In genomic region chr19:53318143-53319132, GRCm38 (mm10) we compare ENCODE assay signal across 13 mouse cellular contexts. TPM values are rescaled to one million over a fixed set of nuclear protein-coding genes. Genes with fewer than 3 reads are reported as not detected.
A peak's percentile ranks its signal among the peaks of the same experiment; 100 is the strongest.
DNase-seq lines count a peak whose midpoint lies in the region; ATAC-seq and TF ChIP-seq lines count a peak whose summit lies in the region.
"Had no signal": no experiment of that assay in that cellular context is flagged by ENCODE, and none has a peak within 500 bp of the region (broad histone marks: within the 10 kb centered on the region; RNA-seq: fewer than 3 reads in every experiment).

No protein-coding gene starts in this region.

- H3K27ac ChIP-seq in kidney, embryonic 15.5 days: peak overlapping the region; percentile 34; the same call in 1 of the 2 replicates

- no peak overlapping the region for H3K9ac ChIP-seq in kidney, embryonic 15.5 days

- H3K4me2 ChIP-seq in kidney, embryonic 15.5 days: no peak overlapping the region
- H3K4me2 ChIP-seq in myocyte (ENCODE audit: low read depth): peak overlapping the region; percentile 32

- ATAC-seq in kidney, embryonic 15.5 days (replicated peaks; ENCODE audit: low FRiP score): no peak
- no peak for ATAC-seq in G1E (ENCODE audit: extremely low read depth, insufficient number of reproducible peaks, low FRiP score, poor library complexity, severe bottlenecking)
- peak; percentile 8 to 18; a peak in 3 of 4 replicates for ATAC-seq in hematopoietic stem cell, adult 5-6 weeks (replicated peaks in 1 of 2; ENCODE audit: insufficient read depth in 1 of 2, low FRiP score in 2 of 2, low TSS enrichment in 1 of 2, low read depth in 1 of 2, poor library complexity in 2 of 2, severe bottlenecking in 2 of 2)

- no peak for DNase-seq in kidney, postnatal 25 days
- no peak for DNase-seq in G1E (ENCODE audit: low spot score)
- no peak for DNase-seq in left cerebral cortex, postnatal 14 days (ENCODE audit: low spot score in 2 of 2)
- no peak for DNase-seq in kidney, adult 11 months
- DNase-seq: left cerebral cortex, postnatal 4 days; right cerebral cortex, postnatal 14 days had no signal

- no peak for TF ChIP-seq CTCF in G1E (IDR thresholded peaks at IDR 0.05; ENCODE audit: low read depth, low read length)

- no peaks in the 10 kb centered on the region for H3K9me3 ChIP-seq in kidney, embryonic 15.5 days (replicated peaks)
- no peaks in the 10 kb centered on the region for H3K9me3 ChIP-seq in G1E (replicated peaks)

- no peaks in the 10 kb centered on the region for H3K27me3 ChIP-seq in kidney, embryonic 15.5 days
- no peaks in the 10 kb centered on the region for H3K27me3 ChIP-seq in G1E (ENCODE audit: insufficient read depth, low read length)
- no peaks in the 10 kb centered on the region for H3K27me3 ChIP-seq in myocyte (ENCODE audit: control insufficient read depth, insufficient read depth, insufficient read length)

- H3K4me1 ChIP-seq in kidney, embryonic 15.5 days: peaks cover 36% of the 10 kb centered on the region
- H3K4me1 ChIP-seq in G1E (ENCODE audit: insufficient read depth, low read depth, low read length): peaks cover 81% of the 10 kb centered on the region

- WGBS in kidney, embryonic 15.5 days: 81% methylated on average over 16 of the region's 16 CpGs

- no peak for TF ChIP-seq POLR2A in myocyte (IDR thresholded peaks at IDR 0.05; ENCODE audit: insufficient read length, low read depth)

- H3ac ChIP-seq in myocyte (ENCODE audit: control insufficient read depth, insufficient read length): no peak overlapping the region

- H3K79me2 ChIP-seq in myocyte (ENCODE audit: control insufficient read depth, insufficient read depth): peaks cover 5% of the 10 kb centered on the region

- intact Hi-C loops in left cerebral cortex, postnatal 14 days (cut with DNase I): loop anchor here (10.0 kb wide), 1 partner anchor 284 kb away; no protein-coding TSS in a partner anchor

- H3K4me3 ChIP-seq in kidney, embryonic 15.5 days (replicated peaks): no peak overlapping the region
- peak overlapping the region; percentile 64; the same call in 1 of the 2 replicates for H3K4me3 ChIP-seq in G1E (ENCODE audit: low read depth, low read length)
- no peak overlapping the region for H3K4me3 ChIP-seq in myocyte

- no peaks in the 10 kb centered on the region for H3K36me3 ChIP-seq in kidney, embryonic 15.5 days
- H3K36me3 ChIP-seq in G1E (replicated peaks): peaks cover 44% of the 10 kb centered on the region
- no peaks in the 10 kb centered on the region for H3K36me3 ChIP-seq in myocyte (ENCODE audit: control insufficient read depth, insufficient read depth)

TF ChIP-seq in myocyte, 11 proteins besides CTCF, POLR2A, EP300 and RAD21:
- TF ChIP-seq MYOD1 (IDR thresholded peaks at IDR 0.05; ENCODE audit: control insufficient read depth in 1 of 3, insufficient read length in 2 of 3, low read depth in 2 of 3): peak in 1 of 3 experiments; percentile 2
- no peak for TF ChIP-seq E2F4 (IDR thresholded peaks at IDR 0.05; ENCODE audit: insufficient read depth)
- TF ChIP-seq CEBPB (IDR thresholded peaks at IDR 0.05; ENCODE audit: insufficient read depth, poor library complexity, severe bottlenecking): no peak
- TF ChIP-seq POLR2AphosphoS2 (IDR thresholded peaks at IDR 0.05; ENCODE audit: insufficient read length, low read depth): no peak
- no peak for TF ChIP-seq MYOG (IDR thresholded peaks at IDR 0.05; ENCODE audit: control insufficient read depth in 1 of 3, insufficient read depth in 1 of 3, insufficient read length in 2 of 3, low read depth in 2 of 3)
- TF ChIP-seq USF1 (IDR thresholded peaks at IDR 0.05; ENCODE audit: low read depth): no peak
- TF ChIP-seq MAX (IDR thresholded peaks at IDR 0.05; ENCODE audit: low read depth): no peak
- no peak for TF ChIP-seq SRF (IDR thresholded peaks at IDR 0.05; ENCODE audit: control insufficient read depth, insufficient read length, low read depth)

RNA-seq across cellular contexts. Expression of gene Mxi1, which starts 8.1 kb away (rescaled TPM):
- polyA plus RNA-seq in kidney, embryonic 15.5 days (2015; fragmentation: Nextera tagmentation; extraction: Ambion mirVana): 37.3 and 40.2 TPM in 2 replicates
- total RNA-seq in G1E (2014; fragmentation: Nextera tagmentation) (45.8 and 74.6 TPM in 2 replicates), G1E (2017) (43.0 and 47.1 TPM in 2 replicates)
- polyA plus RNA-seq in G1E (2012) (20.5 and 23.4 TPM in 2 replicates), myocyte (2012; fragmentation: generic; extraction: Trizol) (11.9 TPM)
- 58.9 and 75.6 TPM in 2 replicates for total RNA-seq in hematopoietic stem cell, adult 5-6 weeks (2017)
- 10 to 100 TPM; 80.7 to 83.7 TPM for total RNA-seq in left cerebral cortex, postnatal 14 days (2021)

RNA-seq across cellular contexts. Expression of gene Gm10197, which starts 53.1 kb away (rescaled TPM):
- not detected in 2 replicates for polyA plus RNA-seq in kidney, embryonic 15.5 days (2015; fragmentation: Nextera tagmentation; extraction: Ambion mirVana)
- not detected in 2 replicates for total RNA-seq in G1E (2014; fragmentation: Nextera tagmentation)
- 6.6 TPM in 1 of 2 replicates, not detected in the other for total RNA-seq in G1E (2017)
- not detected in 2 replicates for polyA plus RNA-seq in G1E (2012)
- total RNA-seq in hematopoietic stem cell, adult 5-6 weeks (2017): not detected in 2 replicates
- not detected for polyA plus RNA-seq in myocyte (2012; fragmentation: generic; extraction: Trizol)
- not detected for total RNA-seq in left cerebral cortex, postnatal 14 days (2021)
- total RNA-seq: left cerebral cortex, postnatal 4 days; midbrain, postnatal 0 days had no signal
- polyA plus RNA-seq: brain, embryonic 14.5 days; embryonic facial prominence, embryonic 11.5 days; kidney, embryonic 16.5 days; midbrain, postnatal 0 days had no signal

Comparison
In these comparisons a context has a peak if more than half of its experiments do, and no peak if none do; other contexts are left out.
1. ATAC-seq: peak in hematopoietic stem cell, adult 5-6 weeks (2 of 2); none in kidney, embryonic 15.5 days (single experiment) and G1E (single experiment).